ENCODE assay signal across 8 mouse cellular contexts in the genomic region with DNA sequence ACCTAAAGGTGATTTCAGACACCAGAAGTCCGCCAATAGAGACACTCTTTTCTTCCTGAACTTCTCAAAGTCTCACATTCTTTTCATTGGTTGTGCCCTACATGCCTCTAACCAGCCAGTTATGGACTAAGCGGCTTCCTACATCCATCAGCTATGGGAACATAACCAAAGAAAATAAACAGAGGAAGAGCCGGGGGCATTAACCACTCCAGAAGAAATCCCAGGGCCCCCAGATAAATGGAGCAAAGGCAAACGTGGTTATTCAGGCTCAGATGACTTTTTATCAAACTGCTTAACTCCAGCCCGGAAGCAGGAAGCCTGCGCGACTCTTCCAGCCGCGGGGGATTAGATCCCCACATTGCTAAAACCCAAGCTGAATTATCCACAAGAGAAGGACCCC.
DNase-seq lines count a peak whose midpoint lies in the region; ATAC-seq and TF ChIP-seq lines count a peak whose summit lies in the region.
"Had no signal": no experiment of that assay in that cellular context is flagged by ENCODE, and none has a peak within 500 bp of the region (broad histone marks: within the 10 kb centered on the region; RNA-seq: fewer than 3 reads in every experiment).

No protein-coding gene starts in this region.

- no peak for ATAC-seq in liver, embryonic 11.5 days (replicated peaks; ENCODE audit: low FRiP score)
- ATAC-seq in liver, postnatal 0 days, result no peak
- no peak for ATAC-seq in embryonic facial prominence, embryonic 14.5 days (ENCODE audit: low read depth)
- ATAC-seq in liver, embryonic 12.5 days, result no peak

- H3K9ac ChIP-seq in liver, embryonic 11.5 days (ENCODE audit: low read depth, low read length), result no peak overlapping the region
- no peak overlapping the region for H3K9ac ChIP-seq in liver, postnatal 0 days (replicated peaks)
- no peak overlapping the region for H3K9ac ChIP-seq in embryonic facial prominence, embryonic 14.5 days (ENCODE audit: low read depth, low read length)
- no peak overlapping the region for H3K9ac ChIP-seq in liver, embryonic 12.5 days
- H3K9ac ChIP-seq: forebrain, embryonic 12.5 days had no signal

- no peak overlapping the region for H3K4me3 ChIP-seq in liver, embryonic 11.5 days (ENCODE audit: low read depth, low read length)
- no peak overlapping the region for H3K4me3 ChIP-seq in liver, postnatal 0 days (ENCODE audit: low read depth, low read length)
- H3K4me3 ChIP-seq in embryonic facial prominence, embryonic 14.5 days (ENCODE audit: low read depth, low read length), result no peak overlapping the region
- no peak overlapping the region for H3K4me3 ChIP-seq in liver, embryonic 12.5 days
- H3K4me3 ChIP-seq: forebrain, embryonic 12.5 days had no signal

- no peak for DNase-seq in liver, embryonic 11.5 days (ENCODE audit: low spot score)
- no peak for DNase-seq in liver, postnatal 0 days
- DNase-seq in NIH3T3 (ENCODE audit: low read depth), result peak; percentile 41
- DNase-seq in embryonic facial prominence, embryonic 14.5 days (ENCODE audit: low spot score), result peak; percentile 56
- DNase-seq in right cerebral cortex, adult 2 months (ENCODE audit: low spot score in 2 of 2), result no peak
- DNase-seq in thymus, postnatal 36 days, result no peak

- H3K4me1 ChIP-seq in liver, embryonic 11.5 days (replicated peaks; ENCODE audit: control insufficient read depth, insufficient read depth, low read length), result no peaks in the 10 kb centered on the region; the same call in 1 of the 2 replicates
- peaks cover 4% of the 10 kb centered on the region; the same call in 1 of the 2 replicates for H3K4me1 ChIP-seq in liver, postnatal 0 days (ENCODE audit: insufficient read depth)
- peaks cover 6% of the 10 kb centered on the region; the same call in 1 of the 2 replicates for H3K4me1 ChIP-seq in embryonic facial prominence, embryonic 14.5 days (ENCODE audit: control insufficient read depth, insufficient read depth, low read length)
- H3K4me1 ChIP-seq in liver, embryonic 12.5 days, result peaks cover 15% of the 10 kb centered on the region

- no peak for TF ChIP-seq CTCF in liver, postnatal 0 days (IDR thresholded peaks at IDR 0.05; ENCODE audit: low read depth)

- 42% methylated on average over 9 of the region's 9 CpGs for WGBS in liver, embryonic 11.5 days
- WGBS in liver, postnatal 0 days (ENCODE audit: insufficient replicate concordance), result 28% methylated on average over 9 of the region's 9 CpGs
- 30% methylated on average over 9 of the region's 9 CpGs for WGBS in embryonic facial prominence, embryonic 14.5 days
- 27% methylated on average over 9 of the region's 9 CpGs for WGBS in liver, embryonic 12.5 days (ENCODE audit: insufficient replicate concordance)

- no peaks in the 10 kb centered on the region for H3K9me3 ChIP-seq in liver, embryonic 11.5 days (ENCODE audit: control insufficient read depth, low read length)
- no peaks in the 10 kb centered on the region for H3K9me3 ChIP-seq in liver, postnatal 0 days (ENCODE audit: low read length)
- H3K9me3 ChIP-seq in embryonic facial prominence, embryonic 14.5 days (ENCODE audit: control insufficient read depth, low read length), result no peaks in the 10 kb centered on the region
- no peaks in the 10 kb centered on the region for H3K9me3 ChIP-seq in liver, embryonic 12.5 days (replicated peaks)
- H3K9me3 ChIP-seq: forebrain, embryonic 12.5 days had no signal

- no peaks in the 10 kb centered on the region for H3K36me3 ChIP-seq in liver, embryonic 11.5 days (ENCODE audit: control insufficient read depth, insufficient read depth, low read length)
- H3K36me3 ChIP-seq in liver, postnatal 0 days (replicated peaks; ENCODE audit: insufficient read depth, low read length), result no peaks in the 10 kb centered on the region
- H3K36me3 ChIP-seq in embryonic facial prominence, embryonic 14.5 days (ENCODE audit: control insufficient read depth, insufficient read depth, low read length), result no peaks in the 10 kb centered on the region
- no peaks in the 10 kb centered on the region for H3K36me3 ChIP-seq in liver, embryonic 12.5 days
- H3K36me3 ChIP-seq: forebrain, embryonic 12.5 days had no signal

- H3K27ac ChIP-seq in liver, embryonic 11.5 days (ENCODE audit: low read depth, low read length), result peak overlapping the region; percentile 64
- H3K27ac ChIP-seq in liver, postnatal 0 days (ENCODE audit: low read depth), result no peak overlapping the region
- H3K27ac ChIP-seq in embryonic facial prominence, embryonic 14.5 days (replicated peaks; ENCODE audit: low read depth, low read length), result peak overlapping the region; percentile 59; the same call in 1 of the 2 replicates
- peak overlapping the region; percentile 57 for H3K27ac ChIP-seq in liver, embryonic 12.5 days
- H3K27ac ChIP-seq: forebrain, embryonic 12.5 days had no signal

- TF ChIP-seq EP300 in liver, postnatal 0 days (IDR thresholded peaks at IDR 0.05; ENCODE audit: low read depth), result no peak

- H3K4me2 ChIP-seq in liver, embryonic 11.5 days, result no peak overlapping the region
- H3K4me2 ChIP-seq in liver, postnatal 0 days (ENCODE audit: low read depth, low read length), result no peak overlapping the region
- peak overlapping the region; percentile 27 for H3K4me2 ChIP-seq in embryonic facial prominence, embryonic 14.5 days (ENCODE audit: low read depth, low read length)
- H3K4me2 ChIP-seq in liver, embryonic 12.5 days, result peak overlapping the region; percentile 6; the same call in 1 of the 2 replicates
- H3K4me2 ChIP-seq: forebrain, embryonic 12.5 days had no signal

- 0 out of 2 replicates have a peak, but pooled peaks cover 2% of the 10 kb centered on the region for H3K27me3 ChIP-seq in liver, embryonic 11.5 days (replicated peaks; ENCODE audit: control insufficient read depth, insufficient read depth, low read length)
- H3K27me3 ChIP-seq in liver, postnatal 0 days (ENCODE audit: insufficient read depth, low read length), result no peaks in the 10 kb centered on the region
- H3K27me3 ChIP-seq in embryonic facial prominence, embryonic 14.5 days (replicated peaks; ENCODE audit: control insufficient read depth, insufficient read depth, low read length), result no peaks in the 10 kb centered on the region
- H3K27me3 ChIP-seq in liver, embryonic 12.5 days (replicated peaks), result peaks cover 13% of the 10 kb centered on the region
- H3K27me3 ChIP-seq: forebrain, embryonic 12.5 days had no signal

Comparison
In these comparisons a context has a peak if more than half of its experiments do, and no peak if none do; other contexts are left out.
1. H3K4me2 ChIP-seq: peak in embryonic facial prominence, embryonic 14.5 days (single experiment) and liver, embryonic 12.5 days (single experiment); none in liver, embryonic 11.5 days (single experiment) and liver, postnatal 0 days (single experiment).
2. DNase-seq: peak in NIH3T3 (single experiment) and embryonic facial prominence, embryonic 14.5 days (single experiment); none in liver, embryonic 11.5 days (single experiment), liver, postnatal 0 days (single experiment), right cerebral cortex, adult 2 months (0 of 2) and thymus, postnatal 36 days (0 of 2).